ENCODE assay signal across 9 mouse cellular contexts in the genomic region with DNA sequence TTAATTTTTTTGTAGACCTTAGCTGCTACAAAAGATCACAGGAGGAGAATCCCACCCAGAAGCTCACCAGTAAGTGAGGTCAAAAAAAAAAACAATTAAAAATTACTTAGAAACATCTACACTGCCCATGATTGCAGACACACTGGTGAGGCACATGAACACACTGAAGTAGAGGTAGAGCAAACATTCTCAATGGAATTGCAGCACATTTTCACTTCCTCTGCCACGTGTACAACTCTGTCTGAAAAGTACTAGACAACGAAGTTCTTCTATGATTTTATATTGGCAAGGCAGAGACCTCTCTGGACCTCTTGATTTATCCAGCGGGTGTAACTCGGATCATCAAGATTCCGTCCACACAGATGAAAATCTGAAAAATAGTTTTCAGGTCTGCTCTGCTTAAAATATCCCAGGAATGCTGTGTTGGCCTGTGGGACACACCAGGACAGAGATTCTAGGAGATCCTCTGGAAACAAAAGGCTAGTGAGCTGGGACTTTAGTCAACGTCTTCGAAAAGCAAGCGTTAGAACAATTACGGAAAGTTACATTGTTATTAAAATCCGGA. TPM values are rescaled to one million over a fixed set of nuclear protein-coding genes. Genes with fewer than 3 reads are reported as not detected.
DNase-seq lines count a peak whose midpoint lies in the region; ATAC-seq and TF ChIP-seq lines count a peak whose summit lies in the region.
"Had no signal": no experiment of that assay in that cellular context is flagged by ENCODE, and none has a peak within 500 bp of the region (broad histone marks: within the 10 kb centered on the region; RNA-seq: fewer than 3 reads in every experiment).

No protein-coding gene starts in this region.

- no peaks in the 10 kb centered on the region for H3K27me3 ChIP-seq in kidney, adult 2 months (replicated peaks; ENCODE audit: control insufficient read depth, insufficient read depth, low read length)
- no peaks in the 10 kb centered on the region for H3K27me3 ChIP-seq in hindbrain, embryonic 12.5 days
- no peaks in the 10 kb centered on the region for H3K27me3 ChIP-seq in midbrain, embryonic 12.5 days
- H3K27me3 ChIP-seq: Patski had no signal

- WGBS in kidney, adult 2 months, result 24% methylated on average over 10 of the region's 10 CpGs
- WGBS in hindbrain, embryonic 12.5 days, result 45% methylated on average over 10 of the region's 10 CpGs
- 44% methylated on average over 10 of the region's 10 CpGs for WGBS in midbrain, embryonic 12.5 days

- no peak for TF ChIP-seq POLR2A in kidney, adult 2 months (IDR thresholded peaks at IDR 0.05; ENCODE audit: low read depth, low read length)

- peak overlapping the region; percentile 88 for H3K4me3 ChIP-seq in kidney, adult 2 months (ENCODE audit: insufficient read depth, low read depth, low read length)
- peak overlapping the region; percentile 80 for H3K4me3 ChIP-seq in hindbrain, embryonic 12.5 days
- H3K4me3 ChIP-seq in midbrain, embryonic 12.5 days, result peak overlapping the region; percentile 91

- no peak for DNase-seq in kidney, adult 2 months
- no peak for DNase-seq in kidney, adult 8-10 months
- peak; percentile 40 for DNase-seq in adipocyte (ENCODE audit: low spot score)
- no peak for DNase-seq in cerebellum, postnatal 10 days
- no peak for DNase-seq in layer of hippocampus, postnatal 10 days (ENCODE audit: low spot score in 2 of 2)
- DNase-seq in frontal cortex, postnatal 10 days (ENCODE audit: low spot score in 2 of 2), result no peak

- 0 out of 2 replicates have a peak overlapping the region, but pooled peaks have one; percentile 25 for H3K9ac ChIP-seq in hindbrain, embryonic 12.5 days
- H3K9ac ChIP-seq in midbrain, embryonic 12.5 days (replicated peaks), result no peak overlapping the region

- H3K36me3 ChIP-seq in kidney, adult 2 months (ENCODE audit: control insufficient read depth, insufficient read depth, low read length), result no peaks in the 10 kb centered on the region
- H3K36me3 ChIP-seq in hindbrain, embryonic 12.5 days, result no peaks in the 10 kb centered on the region
- no peaks in the 10 kb centered on the region for H3K36me3 ChIP-seq in midbrain, embryonic 12.5 days

- peaks cover 15% of the 10 kb centered on the region; the same call in 1 of the 2 replicates for H3K4me1 ChIP-seq in kidney, adult 2 months (ENCODE audit: control insufficient read depth, insufficient read depth, low read length)
- peaks cover 10% of the 10 kb centered on the region for H3K4me1 ChIP-seq in hindbrain, embryonic 12.5 days
- peaks cover 13% of the 10 kb centered on the region for H3K4me1 ChIP-seq in midbrain, embryonic 12.5 days

- no peak for TF ChIP-seq CTCF in kidney, adult 2 months (conservative IDR thresholded peaks at IDR 0.05; ENCODE audit: insufficient read depth, insufficient read length, low read depth, low read length)

- H3K4me2 ChIP-seq in hindbrain, embryonic 12.5 days (replicated peaks), result peak overlapping the region; percentile 79
- peak overlapping the region; percentile 66 for H3K4me2 ChIP-seq in midbrain, embryonic 12.5 days (replicated peaks)

- H3K9me3 ChIP-seq in hindbrain, embryonic 12.5 days (replicated peaks), result no peaks in the 10 kb centered on the region
- no peaks in the 10 kb centered on the region for H3K9me3 ChIP-seq in midbrain, embryonic 12.5 days

- no peak for ATAC-seq in hindbrain, embryonic 12.5 days (ENCODE audit: low FRiP score)
- no peak for ATAC-seq in midbrain, embryonic 12.5 days (ENCODE audit: low FRiP score, low read depth)

- peak overlapping the region; percentile 44; the same call in 1 of the 2 replicates for H3K27ac ChIP-seq in kidney, adult 2 months (ENCODE audit: insufficient read depth, low read depth, low read length)
- H3K27ac ChIP-seq in hindbrain, embryonic 12.5 days, result peak overlapping the region; percentile 94; the same call in 1 of the 2 replicates
- H3K27ac ChIP-seq in midbrain, embryonic 12.5 days (replicated peaks), result no peak overlapping the region

RNA-seq across cellular contexts. Expression of a gene that starts 1.0 kb away (rescaled TPM):
- 8.9 and 10.4 TPM in 2 replicates for polyA plus RNA-seq in kidney, adult 2 months (2012; rRNA removed)
- 17.5 and 20.1 TPM in 2 replicates for polyA plus RNA-seq in hindbrain, embryonic 12.5 days (2016; fragmentation: Nextera tagmentation; extraction: Ambion mirVana)
- polyA plus RNA-seq in midbrain, embryonic 12.5 days (2016; fragmentation: Nextera tagmentation; extraction: Ambion mirVana), result 14.0 TPM in 2 replicates
- 10 to 100 TPM; 44.0 to 49.7 TPM for total RNA-seq in layer of hippocampus, postnatal 10 days (2021)
